Mouse (Mus musculus) embryonic facial prominence, embryonic 14.5 days (tissue): ENCODE data around the gene Syf2. TPM values are rescaled to one million over a fixed set of nuclear protein-coding genes. Genes with fewer than 3 reads are reported as not detected.

Source experiments
- ATAC-seq: fragments of 200-750 bp; cut with Nextera tagmentation; 2 replicates; pipeline ENCODE4 v1.8.0; 2017; ENCODE audit warnings: low read depth, moderate number of reproducible peaks, moderate TSS enrichment
- DNase-seq: peaks from one replicate; pipeline ENCODE4 v3.0.0-alpha.2; 2015; ENCODE audit warnings: low spot score
- H3K27ac ChIP-seq: fragments of 300-500 bp; sonication (generic); replicated peaks from 2 replicates; pipeline ENCODE4 v1.5.1; 2014; ENCODE audit warnings: low read depth, mild to moderate bottlenecking, low read length, moderate library complexity
- H3K27me3 ChIP-seq: fragments of 300-500 bp; sonication (generic); replicated peaks from 2 replicates; pipeline ENCODE4 v1.6.1; 2014; ENCODE audit warnings: low read length; ENCODE audit not compliant: control insufficient read depth, insufficient read depth
- H3K36me3 ChIP-seq: fragments of 300-500 bp; sonication (generic); 2 replicates; pipeline ENCODE4 v1.6.1; 2014; ENCODE audit warnings: low read length, mixed read lengths; ENCODE audit not compliant: control insufficient read depth, insufficient read depth
- H3K4me1 ChIP-seq: fragments of 300-500 bp; sonication (generic); 2 replicates; pipeline ENCODE4 v1.6.1; 2014; ENCODE audit warnings: antibody characterized with exemption, low read length; ENCODE audit not compliant: control insufficient read depth, insufficient read depth
- H3K4me2 ChIP-seq: fragments of 300-500 bp; sonication (generic); 2 replicates; pipeline ENCODE4 v1.6.1; 2014; ENCODE audit warnings: low read depth, mild to moderate bottlenecking, low read length, moderate library complexity, mixed read lengths
- H3K4me3 ChIP-seq: fragments of 300-500 bp; sonication (generic); 2 replicates; pipeline ENCODE4 v1.5.1; 2014; ENCODE audit warnings: low read depth, mild to moderate bottlenecking, low read length
- H3K9ac ChIP-seq: fragments of 300-500 bp; sonication (generic); 2 replicates; pipeline ENCODE4 v1.6.1; 2014; ENCODE audit warnings: low read depth, mild to moderate bottlenecking, low read length, moderate library complexity, mixed read lengths
- H3K9me3 ChIP-seq: fragments of 300-500 bp; sonication (generic); 2 replicates; pipeline ENCODE4 v1.6.1; 2016; ENCODE audit warnings: low read length; ENCODE audit not compliant: control insufficient read depth
- WGBS: fragments of 180-500 bp; shearing (Covaris S2); extraction: QIAGEN DNeasy Blood & Tissue Kit; methylation state at CpG from one replicate; pipeline ENCODE4 v1.1.7; 2014; 5-methylcytosine and 5-hydroxymethylcytosine counted together
- polyA plus RNA-seq: library from polyadenylated mRNA; unstranded; fragments of >200 nt; fragmentation: Nextera tagmentation; extraction: Ambion mirVana; gene quantifications from 2 replicates; pipeline ENCODE4 v1.2.1, GENCODE M21; 2014

Gene Syf2
- polyA plus RNA-seq, 1 experiment from 2014 or later: 59.7 TPM

DNA sequence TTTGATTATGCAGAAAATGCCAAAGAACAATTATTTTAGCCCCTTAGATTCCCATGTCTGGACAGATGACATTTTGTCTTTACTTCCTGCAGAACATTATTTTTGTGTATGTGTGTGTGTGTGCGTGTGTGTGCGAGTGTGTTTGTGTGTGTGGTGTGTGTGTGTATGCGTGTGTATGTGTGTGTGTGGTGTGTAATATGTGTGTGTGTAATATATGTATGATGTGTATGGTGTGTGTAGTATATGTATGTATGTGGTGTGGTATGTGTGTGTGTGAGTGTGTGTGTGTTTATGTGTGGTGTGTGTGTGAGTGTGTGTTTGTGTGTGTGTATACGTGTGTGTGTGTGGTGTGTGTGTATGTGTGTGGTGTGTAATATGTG is 45.2 kb downstream of the Syf2 start:
- DNase-seq (no peak), ATAC-seq (no peak)
- 91% methylated on average over 4 of the region's 4 CpGs for WGBS
- H3K4me2 ChIP-seq: no peak overlapping the region
- no peaks in the 10 kb centered on the region for H3K36me3 ChIP-seq
- no peaks in the 10 kb centered on the region for H3K27me3 ChIP-seq
- H3K4me1 ChIP-seq: no peaks in the 10 kb centered on the region
- H3K9ac ChIP-seq: no peak overlapping the region
- H3K4me3 ChIP-seq: no peak overlapping the region
- 0 out of 2 replicates have a peak overlapping the region, but pooled peaks have one; percentile 44 for H3K27ac ChIP-seq
- peaks cover 12% of the 10 kb centered on the region; the same call in 1 of the 2 replicates for H3K9me3 ChIP-seq

DNA sequence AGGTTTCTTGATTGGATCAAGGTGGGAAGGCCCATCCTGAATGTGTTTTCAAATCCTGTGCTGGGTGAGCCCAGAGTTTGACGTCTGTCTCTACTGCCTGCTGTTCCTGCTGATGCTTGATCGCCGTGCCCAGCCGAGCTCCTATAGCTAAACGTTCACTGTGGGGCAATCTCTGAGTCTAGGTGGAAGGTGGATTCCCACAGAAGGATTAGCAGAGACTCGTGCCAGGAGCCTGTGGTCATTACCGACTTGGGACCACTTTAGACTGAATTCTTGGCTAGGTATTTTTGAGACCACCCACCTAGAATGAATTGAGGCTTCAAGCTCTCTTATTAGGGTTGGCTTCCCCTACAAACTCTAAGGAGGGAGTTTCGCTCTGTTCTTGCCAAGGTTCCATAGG is 48.2 kb downstream of the Syf2 start:
- no peak overlapping the region for H3K4me2 ChIP-seq
- no peaks in the 10 kb centered on the region for H3K36me3 ChIP-seq
- H3K4me3 ChIP-seq: no peak overlapping the region
- H3K27me3 ChIP-seq: no peaks in the 10 kb centered on the region
- no peak overlapping the region for H3K27ac ChIP-seq
- DNase-seq: peak; percentile 38
- no peak overlapping the region for H3K9ac ChIP-seq
- H3K4me1 ChIP-seq: 0 out of 2 replicates have a peak, but pooled peaks cover 4% of the 10 kb centered on the region
- no peak for ATAC-seq
- WGBS: 63% methylated on average over 8 of the region's 8 CpGs
- peaks cover 4% of the 10 kb centered on the region; the same call in 1 of the 2 replicates for H3K9me3 ChIP-seq

DNA sequence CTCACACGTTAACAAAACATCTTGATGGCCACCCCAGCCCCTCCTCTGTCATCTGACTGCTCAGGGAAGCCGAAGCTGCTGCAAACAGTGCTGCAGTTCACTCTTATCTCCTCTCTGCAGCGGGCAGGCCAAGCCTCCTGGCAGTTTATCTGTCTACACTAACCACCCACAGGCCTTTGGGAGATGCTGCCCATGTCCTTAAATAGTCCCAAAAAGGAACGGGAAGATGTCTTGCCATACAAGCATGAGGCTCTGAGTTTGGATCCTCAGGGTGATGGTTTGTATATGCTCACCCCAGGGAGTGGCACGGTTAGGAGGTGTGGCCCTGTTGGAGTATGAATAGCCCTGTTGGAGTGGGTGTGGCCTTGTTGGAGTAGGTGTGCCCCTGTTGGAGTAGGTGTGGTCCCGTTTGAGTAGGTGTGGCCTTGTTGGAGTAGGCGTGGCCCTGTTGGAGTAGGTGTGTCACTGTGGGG is 51.3 kb downstream of the Syf2 start:
- no peak overlapping the region for H3K27ac ChIP-seq
- ATAC-seq: no peak

DNA sequence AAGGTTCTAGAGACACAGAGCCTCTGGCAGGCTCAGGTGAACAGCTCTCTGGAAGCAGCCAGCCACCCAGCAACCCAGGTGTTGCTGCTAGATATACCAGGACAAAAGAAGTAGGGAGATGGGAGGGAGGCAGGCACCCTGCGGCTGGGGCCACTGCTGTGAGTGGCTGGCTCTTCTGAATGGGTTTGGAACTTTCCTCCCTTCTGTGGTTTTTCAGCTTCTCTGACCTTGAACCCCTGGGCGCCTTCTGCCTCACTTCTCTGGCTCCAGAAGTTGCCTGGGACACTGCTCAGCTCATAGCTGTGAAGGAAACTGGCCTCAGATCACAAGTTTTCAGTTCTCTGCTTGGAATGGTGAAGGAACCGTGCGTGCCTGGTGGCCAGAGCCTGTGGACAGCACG is 52.4 kb downstream of the Syf2 start:
- Histone ChIP-seq H3K36me3 (no peaks in the 10 kb centered on the region), H3K27me3 (no peaks in the 10 kb centered on the region), H3K27ac (no peak overlapping the region), H3K4me3 (no peak overlapping the region), H3K9ac (no peak overlapping the region), H3K4me2 (no peak overlapping the region), H3K4me1 (0 out of 2 replicates have a peak, but pooled peaks cover 4% of the 10 kb centered on the region), H3K9me3 (no peaks in the 10 kb centered on the region)
- 61% methylated on average over 5 of the region's 5 CpGs for WGBS
- ATAC-seq (no peak), DNase-seq (no peak)

More for the DNA sequence above, 51.3 kb downstream of the Syf2 start:
- Histone ChIP-seq H3K36me3 (no peaks in the 10 kb centered on the region), H3K4me1 (0 out of 2 replicates have a peak, but pooled peaks cover 4% of the 10 kb centered on the region), H3K9me3 (no peaks in the 10 kb centered on the region; the same call in 1 of the 2 replicates), H3K27me3 (no peaks in the 10 kb centered on the region), H3K4me2 (no peak overlapping the region), H3K9ac (no peak overlapping the region), H3K4me3 (no peak overlapping the region)
- DNase-seq: no peak
- 62% methylated on average over 7 of the region's 7 CpGs for WGBS

DNA sequence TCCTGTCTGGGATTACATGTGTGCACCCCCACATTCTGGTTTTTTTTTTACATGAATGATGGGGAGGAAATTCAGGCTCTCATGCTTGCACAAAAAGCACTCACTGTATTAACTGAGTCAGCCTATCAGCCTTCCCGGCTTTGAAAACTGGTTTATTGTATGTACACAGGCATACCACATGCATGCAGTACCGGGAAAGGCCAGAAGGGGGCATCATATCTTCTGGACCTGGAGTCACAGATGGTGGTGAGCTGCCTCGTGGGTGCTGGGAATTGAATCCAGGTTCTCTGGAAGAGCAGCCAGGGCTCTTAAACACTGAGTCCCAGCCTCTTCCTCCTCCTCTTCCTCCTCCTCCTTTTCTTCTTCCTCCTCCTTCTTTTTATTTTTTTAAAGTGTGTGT is 53.9 kb downstream of the Syf2 start:
- no peak overlapping the region for H3K4me2 ChIP-seq
- no peaks in the 10 kb centered on the region for H3K9me3 ChIP-seq
- H3K9ac ChIP-seq: no peak overlapping the region
- no peaks in the 10 kb centered on the region for H3K27me3 ChIP-seq
- 57% methylated on average over 3 of the region's 3 CpGs for WGBS
- DNase-seq: no peak
- ATAC-seq: no peak
- no peak overlapping the region for H3K27ac ChIP-seq
- H3K4me1 ChIP-seq: 0 out of 2 replicates have a peak, but pooled peaks cover 4% of the 10 kb centered on the region
- no peak overlapping the region for H3K4me3 ChIP-seq
- no peaks in the 10 kb centered on the region for H3K36me3 ChIP-seq

DNA sequence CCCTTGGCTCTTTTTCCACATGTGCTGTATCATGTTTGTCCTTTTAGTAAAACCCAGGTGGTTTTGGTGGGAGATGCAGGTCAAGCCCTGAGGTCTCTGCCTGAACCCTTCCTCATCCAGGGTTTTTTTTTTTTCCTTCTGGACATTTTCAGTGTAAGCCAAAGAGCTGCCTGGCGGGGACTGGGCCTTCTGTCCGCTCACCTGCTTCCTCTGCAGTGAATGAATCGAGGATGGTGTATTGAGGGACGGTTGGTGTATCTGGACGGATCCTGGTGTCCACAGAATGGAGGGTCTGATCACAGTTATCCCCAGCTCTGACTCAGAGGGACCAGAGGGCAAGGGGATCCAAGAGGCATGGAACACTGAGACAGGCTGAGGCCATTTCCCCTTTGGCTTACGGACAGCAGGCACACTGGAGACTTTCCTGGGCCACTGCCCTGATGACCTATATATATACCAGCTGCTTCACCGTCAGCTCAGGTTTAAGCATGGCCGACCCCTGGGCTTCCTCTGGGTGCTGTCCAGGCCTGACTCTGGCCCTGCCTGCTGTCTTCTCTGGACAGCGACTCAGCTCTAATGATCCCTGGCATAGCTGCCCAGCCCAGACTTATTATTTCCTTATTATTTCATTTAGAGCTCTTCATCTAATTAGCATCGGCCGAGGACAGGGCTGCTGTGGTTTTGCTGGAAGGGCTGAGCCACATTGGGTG is 55.1 kb downstream of the Syf2 start:
- H3K4me2 ChIP-seq: no peak overlapping the region
- H3K4me1 ChIP-seq: 0 out of 2 replicates have a peak, but pooled peaks cover 4% of the 10 kb centered on the region

DNA sequence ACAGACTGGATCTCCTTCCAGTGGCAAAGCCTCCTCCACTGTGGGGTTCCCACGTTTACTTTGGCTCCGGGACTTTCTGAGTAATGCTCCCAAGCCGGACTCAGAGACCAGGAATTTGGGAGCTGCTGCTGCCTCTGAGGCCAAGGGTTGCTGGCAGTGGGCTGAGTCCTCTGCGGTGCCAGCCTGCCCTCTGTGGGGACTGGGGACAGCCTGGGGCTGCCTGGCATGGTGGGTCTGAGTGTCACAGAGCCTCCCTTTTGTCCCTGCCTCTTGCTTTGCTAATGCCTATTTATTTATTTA is 55.6 kb downstream of the Syf2 start:
- Histone ChIP-seq H3K36me3 (no peaks in the 10 kb centered on the region), H3K9me3 (no peaks in the 10 kb centered on the region), H3K9ac (no peak overlapping the region), H3K27me3 (no peaks in the 10 kb centered on the region), H3K4me1 (0 out of 2 replicates have a peak, but pooled peaks cover 4% of the 10 kb centered on the region), H3K4me2 (no peak overlapping the region), H3K27ac (no peak overlapping the region), H3K4me3 (no peak overlapping the region)
- no peak for DNase-seq
- 52% methylated on average over 4 of the region's 4 CpGs for WGBS
- ATAC-seq: no peak

More for the DNA sequence above, 55.1 kb downstream of the Syf2 start:
- Histone ChIP-seq H3K9me3 (no peaks in the 10 kb centered on the region), H3K4me3 (no peak overlapping the region), H3K9ac (no peak overlapping the region), H3K27ac (no peak overlapping the region), H3K36me3 (no peaks in the 10 kb centered on the region), H3K27me3 (no peaks in the 10 kb centered on the region)
- ATAC-seq (no peak), DNase-seq (no peak)
- 66% methylated on average over 10 of the region's 11 CpGs for WGBS

DNA sequence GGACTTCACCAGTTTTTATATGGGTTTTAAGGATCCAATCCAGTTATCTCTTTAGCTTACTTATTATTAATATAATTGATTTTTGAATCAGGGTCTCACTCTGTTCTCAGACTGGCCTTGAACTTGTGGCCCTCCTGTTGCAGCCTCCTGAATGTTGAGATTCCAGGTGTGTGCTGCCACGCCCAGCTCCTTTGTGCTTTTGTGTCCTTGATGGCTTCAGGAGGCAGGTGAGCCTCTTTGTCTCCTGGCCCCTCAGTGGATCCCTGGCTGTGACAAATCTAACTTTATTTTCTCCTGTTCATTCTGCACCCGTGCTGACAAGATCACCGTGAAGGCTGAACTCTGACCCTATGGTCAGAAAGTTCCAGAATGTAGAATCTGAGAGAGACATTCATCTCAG is 56.3 kb downstream of the Syf2 start:
- Histone ChIP-seq H3K27me3 (no peaks in the 10 kb centered on the region), H3K9me3 (no peaks in the 10 kb centered on the region), H3K36me3 (no peaks in the 10 kb centered on the region), H3K4me3 (no peak overlapping the region), H3K27ac (no peak overlapping the region), H3K4me2 (no peak overlapping the region), H3K4me1 (0 out of 2 replicates have a peak, but pooled peaks cover 4% of the 10 kb centered on the region), H3K9ac (no peak overlapping the region)
- no peak for DNase-seq
- WGBS: 81% methylated on average over 3 of the region's 3 CpGs
- no peak for ATAC-seq
